Mouse (Mus musculus): ENCODE results near the gene Scd1.
A peak's percentile ranks its signal among the peaks of the same experiment; 100 is the strongest.

DNA sequence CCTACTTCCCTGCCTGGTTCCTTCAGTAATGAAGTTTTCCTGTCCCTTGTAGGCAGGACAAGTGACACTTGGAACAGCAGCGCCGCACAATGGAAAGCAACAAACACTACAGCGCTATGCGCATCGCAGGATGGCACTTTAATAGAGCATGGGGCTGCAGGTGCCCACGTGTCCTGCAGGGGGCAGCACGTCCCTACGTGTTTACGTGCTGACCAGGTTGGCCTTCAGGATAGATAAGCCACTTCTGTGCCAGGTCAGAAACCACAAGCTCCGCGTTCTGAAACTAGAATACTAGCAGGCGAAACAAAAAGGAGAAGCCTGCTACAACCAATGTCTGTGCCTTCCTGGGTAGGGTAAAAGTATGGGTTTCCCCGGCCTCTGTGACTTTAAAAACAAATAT, 44.1 kb downstream of the Scd1 start:
- peak; percentile 93 for TF ChIP-seq CTCF (IDR thresholded peaks at IDR 0.05; ENCODE audit: borderline replicate concordance, insufficient read depth, low read depth, low read length)
- no peak for TF ChIP-seq POLR2A (IDR thresholded peaks at IDR 0.05; ENCODE audit: borderline replicate concordance, insufficient read depth, low read length)

All from cerebellum, adult 2 months (tissue).